Mouse (Mus musculus) gonadal fat pad, adult 2 months (tissue): Measurements from ENCODE around the gene Eif1b. TPM values are rescaled to one million over a fixed set of nuclear protein-coding genes. Genes with fewer than 3 reads are reported as not detected.
"Not testable (repeated sequence)": the region's sequence is repeated elsewhere in the genome, so short reads cannot be mapped to it uniquely, and the experiment has no call there.

Experiments
- DNase-seq: peaks from one replicate; pipeline ENCODE4 v3.0.0-alpha.2; 2012; ENCODE audit warnings: low read depth
- polyA plus RNA-seq: library from polyadenylated mRNA; depleted of rRNA; stranded (reverse); fragments of >200 nt; gene quantifications from 2 replicates; pipeline ENCODE4 v1.2.3, GENCODE M21; 2012; rRNA removed

Gene Eif1b
- polyA plus RNA-seq, 1 experiment: 25.5 TPM

DNA sequence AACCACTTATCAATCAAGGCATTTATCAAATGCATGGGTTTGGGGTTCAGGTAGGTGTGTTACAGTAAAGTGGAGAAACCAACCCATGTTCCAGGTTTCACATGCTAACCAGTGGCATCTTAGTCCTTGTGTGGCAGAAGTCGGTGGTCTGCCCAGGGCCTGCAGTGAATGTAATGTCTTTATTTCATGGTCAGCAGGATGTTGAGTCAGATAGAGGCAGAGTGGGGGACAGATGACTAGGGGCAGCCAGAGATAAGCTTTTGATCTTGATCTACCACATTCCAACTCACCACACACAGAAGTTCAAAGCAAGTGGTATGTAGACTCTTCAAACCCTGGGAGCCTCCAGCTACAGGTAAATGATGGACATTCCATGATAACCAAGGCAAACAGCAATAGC lies 29.1 kb downstream of the Eif1b start:
- no peak for DNase-seq

DNA sequence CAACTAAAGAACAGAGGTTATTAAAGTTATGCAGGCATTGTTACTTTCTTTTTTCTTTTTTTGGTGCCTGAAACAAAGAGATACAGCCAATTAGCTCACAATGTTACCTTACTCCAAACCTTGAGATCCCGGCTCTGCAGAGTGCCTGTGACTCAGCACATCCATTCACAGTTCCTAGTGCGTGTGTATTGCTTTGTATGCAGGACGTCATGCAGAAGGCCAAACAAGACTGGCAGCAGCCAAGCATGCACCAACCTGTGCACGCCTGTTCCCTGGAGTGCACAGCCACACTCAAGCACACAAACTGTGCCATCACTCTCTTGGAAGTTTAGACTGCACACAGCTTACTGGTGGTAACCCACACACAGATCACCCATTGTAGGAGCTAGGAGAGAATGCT lies 35.2 kb downstream of the Eif1b start:
- no peak for DNase-seq

DNA sequence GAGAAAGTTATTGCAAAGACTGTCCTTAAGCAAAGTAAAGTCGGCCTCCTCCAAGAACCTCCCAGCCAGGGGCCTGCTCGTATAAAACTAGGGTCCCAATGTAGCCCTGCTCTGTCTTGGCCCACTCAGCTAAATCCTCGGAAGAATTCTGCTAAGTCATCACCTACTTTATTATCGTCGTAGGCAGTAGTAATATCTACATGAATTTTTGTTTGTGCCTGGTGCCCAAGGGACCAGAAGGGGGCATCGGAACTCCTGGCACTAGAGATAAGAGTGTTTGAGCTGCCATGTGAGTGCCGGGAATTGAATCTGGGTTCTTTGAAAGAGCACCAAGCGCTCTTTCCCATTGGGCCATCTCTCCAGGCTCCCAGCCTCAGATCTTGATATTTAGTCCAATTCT lies 35.9 kb downstream of the Eif1b start:
- no peak for DNase-seq

DNA sequence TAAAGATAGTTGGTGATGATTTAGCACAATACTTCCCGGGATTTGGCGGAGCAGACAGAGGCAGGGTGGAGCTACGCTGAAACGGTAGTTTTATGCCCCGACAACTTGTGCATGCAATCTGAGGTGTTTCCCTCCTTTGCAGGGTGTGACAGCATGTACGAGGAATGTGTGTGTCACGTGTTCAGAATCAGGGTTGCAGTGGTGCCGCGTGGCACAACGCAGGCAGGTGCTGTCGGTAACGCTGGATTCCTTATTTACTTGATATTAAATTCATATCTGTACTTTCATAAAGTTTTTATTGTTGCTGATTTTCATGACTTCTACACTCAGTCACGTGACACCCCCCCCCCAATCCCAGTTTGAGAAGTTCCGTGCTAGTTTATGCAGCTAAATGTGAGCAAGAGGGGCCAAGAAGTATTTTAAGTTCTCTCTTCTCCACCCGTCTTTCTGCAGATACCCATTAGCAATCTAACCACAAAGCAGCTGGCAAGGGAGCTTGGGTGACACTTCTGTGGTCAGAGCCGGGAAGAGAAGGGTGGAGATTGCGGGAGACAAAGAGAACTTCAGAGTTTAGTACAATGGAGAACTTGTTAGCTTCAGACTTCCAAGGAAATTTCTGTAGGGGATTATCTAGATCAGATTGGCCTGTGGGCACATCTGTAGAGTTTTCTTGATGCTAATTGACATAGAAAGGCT lies 36.9 kb downstream of the Eif1b start:
- no peak for DNase-seq

DNA sequence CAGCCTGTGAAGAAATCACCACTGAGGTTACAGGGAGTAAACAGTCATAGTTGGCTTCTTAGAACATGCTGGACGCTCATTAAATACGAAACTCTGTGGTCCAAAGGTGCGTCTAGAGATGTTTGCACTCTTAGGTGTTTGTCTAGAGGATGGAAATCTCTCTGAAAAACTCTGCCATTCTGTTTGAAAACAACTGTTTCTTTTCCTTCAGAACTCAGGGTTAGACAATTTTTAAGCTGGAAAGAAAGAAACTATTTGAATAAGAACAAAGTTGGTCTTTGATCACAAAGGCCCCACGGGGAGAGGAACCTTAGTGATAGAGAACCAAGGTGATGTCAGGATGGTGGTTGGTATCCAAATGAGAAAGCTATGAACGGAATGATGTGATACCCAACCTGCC lies 38.4 kb downstream of the Eif1b start:
- DNase-seq: no peak

DNA sequence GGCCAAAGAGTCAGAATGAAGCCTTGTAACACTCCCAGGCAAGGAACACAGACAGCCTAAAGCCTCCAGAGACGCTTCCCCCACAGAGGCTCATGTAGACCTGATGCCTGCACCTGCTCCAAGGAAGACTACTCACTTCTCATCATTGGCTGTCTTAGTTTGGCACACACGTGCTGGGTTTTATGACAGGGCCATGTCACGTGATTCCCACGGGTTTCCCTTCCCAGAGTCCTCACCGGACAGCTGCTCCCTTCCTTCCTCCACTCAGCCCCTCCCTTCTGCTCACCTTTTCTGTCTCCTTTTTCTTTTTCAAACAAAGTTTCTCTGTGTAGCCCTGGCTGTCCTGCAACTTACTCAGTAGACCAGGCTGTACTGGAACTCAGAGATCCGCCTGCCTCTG lies 40.0 kb downstream of the Eif1b start:
- DNase-seq: no peak

DNA sequence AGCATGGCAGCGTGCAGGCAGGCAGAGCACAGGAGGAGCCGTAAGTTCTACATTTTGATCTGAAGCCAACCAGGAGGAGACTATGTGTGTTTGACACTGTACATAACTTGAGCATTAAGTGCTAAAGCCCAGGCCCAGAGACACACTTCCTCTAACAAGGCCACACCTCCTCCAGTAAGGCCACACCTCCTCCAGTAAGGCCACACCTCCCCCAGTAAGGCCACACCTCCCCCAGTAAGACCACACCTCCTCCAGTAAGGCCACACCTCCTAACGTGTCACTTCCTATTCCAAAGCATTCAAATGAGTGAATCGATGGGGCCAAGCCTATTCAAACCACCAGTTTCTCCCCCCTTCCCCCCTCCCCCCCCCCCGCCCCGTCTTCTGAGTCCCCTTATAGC lies 40.7 kb downstream of the Eif1b start:
- DNase-seq: no peak

DNA sequence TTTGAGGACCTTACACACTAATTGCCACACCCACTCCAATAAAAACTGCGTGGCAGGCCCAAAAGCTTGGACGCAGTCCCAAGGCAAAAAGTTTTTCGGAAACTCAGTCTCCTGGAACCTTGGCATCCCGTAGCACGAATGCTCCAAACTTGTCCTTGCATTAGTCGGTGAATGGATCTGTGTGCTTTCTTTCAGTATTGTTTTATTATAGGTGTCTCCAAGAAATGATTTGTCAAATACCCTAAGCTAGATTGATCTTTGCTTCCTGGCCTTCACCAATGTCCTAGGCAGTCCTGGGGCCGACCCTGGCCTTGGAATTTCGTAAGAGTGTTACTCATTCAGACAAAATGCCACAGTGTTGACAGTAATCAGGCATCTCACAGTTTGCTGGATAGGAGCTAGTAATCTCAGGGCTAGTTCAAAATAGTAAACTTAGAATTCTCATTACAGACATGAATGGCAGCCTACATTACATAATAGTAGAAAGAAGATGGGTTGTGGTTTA lies 41.5 kb downstream of the Eif1b start:
- DNase-seq: not testable (repeated sequence)

DNA sequence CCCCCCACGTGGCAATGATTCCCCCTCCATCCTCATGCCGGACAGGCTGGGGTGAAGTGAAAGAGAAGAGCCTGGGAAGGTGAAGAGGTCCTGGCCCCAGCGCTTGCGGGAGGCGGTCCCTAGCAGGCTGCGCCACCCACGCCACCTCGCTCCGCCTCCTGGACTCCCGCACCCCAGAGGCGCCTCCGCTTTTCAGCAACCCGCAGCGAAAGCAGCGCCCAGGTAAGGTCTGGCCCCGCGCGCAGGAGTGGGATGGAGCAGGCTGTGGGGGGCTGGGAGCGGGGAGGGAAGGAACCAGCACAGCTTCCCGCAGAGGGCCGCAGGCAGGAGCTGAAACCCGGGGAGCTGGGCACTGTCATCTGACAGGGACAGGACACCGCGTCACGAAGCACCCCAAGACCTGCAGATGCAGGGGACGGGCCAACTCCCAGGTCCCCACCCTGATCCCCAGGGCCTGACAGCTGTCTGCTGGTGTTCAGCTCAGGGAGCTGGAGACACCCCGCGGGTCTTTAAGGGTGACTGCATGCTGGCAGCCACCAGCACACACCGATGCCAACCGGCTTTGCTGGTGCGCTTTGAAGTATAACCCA lies 47.7 kb downstream of the Eif1b start, which contains the start of gene Entpd3:
Gene Entpd3, plus strand, starts transcription at position 157 of the 590 bp plus-strand sequence.
- DNase-seq: no peak

DNA sequence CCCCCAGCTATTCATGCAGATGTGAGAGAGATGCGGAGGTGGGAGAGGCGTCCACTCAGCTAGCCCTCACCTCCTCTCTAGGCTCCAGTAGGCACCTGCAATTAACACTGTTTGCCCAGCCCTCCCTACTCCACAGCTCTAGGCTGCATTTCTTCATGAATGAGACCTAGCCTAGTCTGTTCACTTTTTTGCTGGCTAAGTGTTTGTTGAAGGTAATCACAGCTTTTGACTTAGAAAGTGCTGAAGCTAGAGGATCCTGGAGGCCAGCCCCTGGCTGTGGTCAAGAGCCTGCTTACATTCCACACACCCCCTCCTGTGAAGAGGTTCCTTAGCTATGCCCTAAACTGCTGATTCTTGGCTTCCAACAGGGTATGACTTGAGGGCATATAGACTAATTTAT lies 49.4 kb downstream of the Eif1b start:
- DNase-seq: no peak

DNA sequence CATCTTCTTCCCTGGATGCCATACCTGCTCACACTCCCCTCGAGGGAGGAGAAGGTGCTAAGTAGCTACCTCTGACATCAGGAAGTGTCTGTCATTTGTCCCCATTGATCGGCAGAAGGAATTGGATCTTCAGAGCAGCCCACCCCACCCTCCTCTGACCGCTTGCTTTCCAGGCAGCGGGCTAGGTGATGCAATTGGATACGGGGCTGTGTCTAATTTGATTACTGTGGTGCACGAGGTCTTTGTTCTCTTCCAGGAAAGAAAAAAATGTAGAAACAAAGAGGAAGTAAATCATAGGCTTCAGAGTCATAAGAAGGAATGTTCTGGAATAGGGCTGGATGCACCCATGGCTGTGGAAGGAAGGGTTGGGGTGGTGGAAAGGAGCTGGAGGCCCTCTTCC lies 50.2 kb downstream of the Eif1b start:
- no peak for DNase-seq

Other genes with a start within 250 kb of the Eif1b start
- gene Myrip, start 190.7 kb upstream of the Eif1b start, polyA plus RNA-seq: 2.2 and 5.8 TPM in 2 replicates
- gene Entpd3, start 47.6 kb downstream of the Eif1b start, polyA plus RNA-seq: 0.16 and 0.37 TPM in 2 replicates
- 530 and 535 TPM in 2 replicates for gene Rpl14, start 79.2 kb downstream of the Eif1b start, polyA plus RNA-seq